Mouse (Mus musculus) layer of hippocampus, postnatal 10 days (tissue): ENCODE results near the gene Efhd1. TPM values are rescaled to one million over a fixed set of nuclear protein-coding genes. Genes with fewer than 3 reads are reported as not detected.

ENCODE experiments used
- total RNA-seq, 2 experiments: library from RNA; stranded (reverse); gene quantifications; 2 replicates each; pipeline ENCODE4 v1.2.3; 2021

Efhd1 gene
- total RNA-seq, 2 experiments from 2014 or later, result 7.2 to 7.7 TPM

Other genes starting within 250 kb of the Efhd1 start
- not detected for gene Alppl2, start 174.4 kb upstream of the Efhd1 start, total RNA-seq
- gene Alpi, start 162.8 kb upstream of the Efhd1 start, total RNA-seq, result not detected
- not detected for gene Akp3, start 139.4 kb upstream of the Efhd1 start, total RNA-seq
- 1 to 10 TPM; 4.1 to 4.5 TPM for gene Ecel1, start 107.8 kb upstream of the Efhd1 start, total RNA-seq
- under 1 TPM in 1 of 2 experiments, not detected in 1; 0.32 TPM for gene Prss56, start 81.0 kb upstream of the Efhd1 start, total RNA-seq
- not detected for gene Chrnd, start 73.8 kb upstream of the Efhd1 start, total RNA-seq
- gene Chrng, start 59.7 kb upstream of the Efhd1 start, total RNA-seq, result not detected
- gene Eif4e2, start 50.4 kb upstream of the Efhd1 start, total RNA-seq, result 10 to 100 TPM; 81.5 to 82.8 TPM
- gene Gigyf2, start 62.6 kb downstream of the Efhd1 start, total RNA-seq, result 10 to 100 TPM; 83.0 to 91.2 TPM
- gene Kcnj13, start 130.4 kb downstream of the Efhd1 start, total RNA-seq, result 1 to 10 TPM in 1 of 2 experiments, under 1 TPM in 1; 0.78 to 3.3 TPM
- gene Snorc, start 205.9 kb downstream of the Efhd1 start, total RNA-seq, result not detected
- under 1 TPM; 0.46 to 0.83 TPM for gene Neu2, start 245.5 kb downstream of the Efhd1 start, total RNA-seq